Mouse (Mus musculus) right cerebral cortex, postnatal 25 days (tissue): ENCODE measurements at regions not wholly inside any gene's neighbourhood (a gene's known extent, or its start where the extent isn't known, plus 50 kb on each side); places are given as distances from the start of the nearest gene placed in this dataset.

ENCODE experiments used
- DNase-seq: peaks from one replicate; pipeline ENCODE4 v3.0.0; 2022

GRCm38 (mm10) chr2:128309541-128310030 lies 183.7 kb downstream of the Bcl2l11 start:
- DNase-seq: no peak

- DNase-seq: peak; percentile 86
These were observed 184.2 kb downstream of the Bcl2l11 start for GRCm38 (mm10) chr2:128310081-128310480.

- DNase-seq: peak; percentile 52
These were observed 186.3 kb downstream of the Bcl2l11 start for GRCm38 (mm10) chr2:128312084-128312594.

GRCm38 (mm10) chr2:128312659-128313581 lies 187.1 kb downstream of the Bcl2l11 start:
- no peak for DNase-seq

DNA sequence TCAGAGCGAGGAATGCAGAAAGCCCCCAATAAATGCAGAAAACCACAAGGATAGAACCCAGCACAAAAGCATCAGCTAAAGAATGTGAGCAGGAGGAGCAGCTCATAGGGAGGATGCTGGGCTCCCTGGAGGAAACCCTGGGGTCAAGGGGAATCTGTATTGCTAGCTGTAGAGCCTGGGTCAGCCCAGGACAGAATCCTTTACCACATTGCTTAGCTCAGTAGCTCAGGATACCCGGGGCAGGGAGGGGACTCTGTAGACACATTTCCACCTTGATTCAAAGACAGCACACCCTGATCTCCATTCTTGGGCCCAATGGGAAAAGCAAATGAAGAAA lies 187.7 kb downstream of the Bcl2l11 start:
- no peak for DNase-seq

DNA sequence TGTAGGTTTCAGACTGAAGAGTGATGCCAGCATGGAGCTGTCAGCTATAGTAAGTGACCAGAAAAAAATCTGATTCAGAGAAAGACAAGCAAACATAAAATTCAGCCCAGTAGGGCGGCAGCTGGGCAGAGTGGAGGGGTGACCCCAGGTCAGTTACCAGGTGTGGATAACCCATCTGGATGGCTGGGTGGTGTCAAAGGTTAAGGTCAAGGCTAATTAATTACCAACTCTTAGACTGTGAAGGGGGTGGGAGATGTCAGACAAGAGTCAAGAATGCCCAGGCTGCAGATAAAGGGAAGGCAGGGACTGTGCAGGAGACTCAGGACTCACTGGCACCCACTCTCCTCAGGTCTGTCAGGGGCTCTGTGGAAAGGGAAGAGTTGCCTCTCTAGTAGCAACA lies 188.1 kb downstream of the Bcl2l11 start:
- no peak for DNase-seq

GRCm38 (mm10) chr2:128316516-128316915 lies 190.7 kb downstream of the Bcl2l11 start:
- DNase-seq: no peak

DNA sequence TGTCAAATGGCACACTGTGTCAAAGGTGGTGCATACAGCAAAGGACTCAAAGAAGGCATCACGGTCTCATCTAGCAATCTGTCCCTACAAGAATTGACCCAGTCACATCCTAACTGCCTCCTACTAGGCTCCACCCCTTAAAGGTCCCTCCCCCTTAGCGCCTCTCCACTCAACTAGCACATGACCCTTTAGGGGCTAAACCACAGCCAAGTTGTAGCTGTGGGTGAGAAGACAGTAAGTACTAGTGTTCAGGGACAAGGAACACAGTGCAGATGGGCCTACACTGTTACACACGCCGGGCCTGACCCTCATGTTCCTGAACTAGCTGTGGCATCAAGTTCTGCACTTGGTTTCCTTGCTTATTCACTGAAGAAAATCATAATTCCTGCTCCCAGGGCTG lies 192.4 kb downstream of the Bcl2l11 start:
- DNase-seq: no peak

DNA sequence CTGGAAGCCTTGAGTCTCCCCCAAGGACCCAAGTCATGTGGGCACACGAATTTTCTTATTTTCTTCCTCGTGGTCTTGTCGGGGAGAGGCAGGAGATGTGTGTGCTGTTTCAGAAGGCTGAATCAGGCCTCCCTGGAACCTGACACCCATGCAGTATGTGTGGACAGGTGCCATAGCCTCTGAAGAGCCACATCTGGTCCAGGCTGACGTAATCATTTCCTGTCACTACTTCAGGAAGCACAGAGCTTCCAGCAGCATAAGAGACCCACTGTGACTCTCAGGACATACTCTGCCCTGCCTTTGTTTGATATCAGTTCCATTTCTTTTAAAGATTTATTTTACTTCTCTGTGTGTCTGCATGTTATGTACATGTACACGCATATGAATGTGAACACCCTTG lies 193.1 kb downstream of the Bcl2l11 start:
- no peak for DNase-seq

GRCm38 (mm10) chr2:128321475-128321874 lies 195.6 kb downstream of the Bcl2l11 start:
- DNase-seq: no peak

- no peak for DNase-seq
These were observed 198.6 kb downstream of the Bcl2l11 start for GRCm38 (mm10) chr2:128324256-128325096.

GRCm38 (mm10) chr2:128325097-128325421 lies 199.2 kb downstream of the Bcl2l11 start:
- no peak for DNase-seq

DNA sequence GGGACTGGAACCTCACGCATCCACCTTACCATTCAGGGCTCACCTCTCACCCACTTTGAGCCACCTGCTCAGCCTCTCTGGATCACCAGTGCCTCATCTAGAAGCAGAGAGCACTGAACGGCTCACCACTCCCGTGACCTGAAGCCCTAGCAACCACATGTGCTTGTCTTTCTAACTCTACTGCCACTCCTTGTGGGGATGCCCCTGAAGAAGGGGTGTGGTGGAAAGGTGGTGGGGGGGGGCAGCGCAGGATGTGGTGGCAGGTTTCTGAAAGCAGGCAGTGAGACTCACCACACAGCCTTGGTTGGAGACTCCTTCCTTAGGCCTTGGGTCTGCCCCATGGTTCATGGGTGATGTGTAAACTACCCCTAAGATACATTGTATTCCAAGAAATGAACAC lies 199.6 kb downstream of the Bcl2l11 start:
- no peak for DNase-seq

- no peak for DNase-seq
These were observed 205.0 kb downstream of the Bcl2l11 start for GRCm38 (mm10) chr2:128330833-128331232.

GRCm38 (mm10) chr2:128331275-128331674 lies 205.4 kb downstream of the Bcl2l11 start:
- no peak for DNase-seq

GRCm38 (mm10) chr2:128331681-128332080 lies 205.8 kb downstream of the Bcl2l11 start:
- no peak for DNase-seq

DNA sequence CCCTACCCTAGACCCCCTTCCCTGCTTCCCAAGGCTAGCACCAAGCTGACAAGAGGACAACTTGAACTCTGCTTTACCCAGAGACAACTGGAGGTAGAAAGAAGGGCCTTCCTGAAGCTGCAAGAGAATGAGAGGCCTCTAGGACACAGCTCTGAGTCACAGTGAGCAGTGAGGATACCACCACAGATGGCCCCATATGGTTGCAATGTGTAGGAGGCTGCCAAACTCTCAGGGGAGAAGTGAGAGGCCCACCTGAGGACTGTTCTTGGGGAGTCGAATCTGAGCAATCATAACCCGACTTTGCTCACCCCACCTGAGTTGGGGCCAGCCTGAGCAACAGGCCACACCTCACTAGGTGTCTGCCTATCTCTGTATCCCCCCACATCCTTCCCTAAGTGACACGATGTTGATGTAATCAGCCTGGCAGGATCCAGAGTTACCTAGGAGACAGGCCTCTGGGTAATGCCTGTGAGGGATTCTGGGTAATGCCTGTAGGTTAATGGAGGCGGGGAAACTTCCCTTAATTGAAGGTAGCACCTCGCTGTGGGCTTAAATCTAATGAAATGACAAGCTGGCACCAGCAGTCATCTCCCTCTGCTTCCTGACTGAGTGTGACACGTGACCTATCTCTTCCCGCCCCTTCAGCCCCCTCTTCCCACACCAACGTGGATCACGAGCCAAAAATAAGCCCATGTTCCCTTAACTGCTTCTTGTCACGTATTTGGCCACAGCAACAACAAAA lies 207.7 kb downstream of the Bcl2l11 start:
- no peak for DNase-seq

DNA sequence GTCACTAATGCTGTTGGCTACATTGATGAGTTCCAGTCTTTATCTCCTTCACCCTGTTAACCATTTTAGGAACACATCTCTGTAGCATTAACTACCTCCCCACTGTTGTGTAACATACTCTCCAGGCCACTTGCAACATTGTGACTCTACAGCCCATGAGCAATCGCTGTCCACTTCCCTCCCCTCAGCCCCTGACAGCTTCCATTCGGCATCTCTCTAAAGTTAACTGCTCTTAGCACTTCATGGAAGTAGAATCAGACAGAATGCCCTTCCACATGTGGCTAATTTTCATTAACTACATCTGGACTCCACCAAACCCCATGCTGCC lies 208.3 kb downstream of the Bcl2l11 start:
- DNase-seq: no peak

GRCm38 (mm10) chr2:128334757-128335500 lies 209.1 kb downstream of the Bcl2l11 start:
- no peak for DNase-seq

- DNase-seq: no peak
These were observed 211.4 kb downstream of the Bcl2l11 start for GRCm38 (mm10) chr2:128337192-128337591.

DNA sequence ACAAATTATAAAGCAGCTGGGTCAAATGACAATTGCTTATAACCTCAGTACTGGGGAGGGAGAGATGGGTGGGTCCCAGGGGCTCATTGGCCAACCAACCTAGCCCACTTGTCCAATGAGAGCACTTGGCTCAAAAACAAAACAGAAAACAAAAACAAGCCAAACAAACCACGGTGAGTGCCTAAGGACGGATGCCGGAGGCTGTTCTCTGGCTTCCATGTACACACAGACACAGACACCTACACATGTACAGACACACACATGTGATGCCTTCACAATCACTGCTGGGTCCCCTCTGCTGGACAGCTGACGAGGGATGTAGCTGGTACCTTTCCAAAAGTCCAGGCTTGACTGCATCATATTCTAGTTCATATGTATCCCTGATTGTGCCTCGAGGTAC lies 212.0 kb downstream of the Bcl2l11 start:
- DNase-seq: no peak

DNA sequence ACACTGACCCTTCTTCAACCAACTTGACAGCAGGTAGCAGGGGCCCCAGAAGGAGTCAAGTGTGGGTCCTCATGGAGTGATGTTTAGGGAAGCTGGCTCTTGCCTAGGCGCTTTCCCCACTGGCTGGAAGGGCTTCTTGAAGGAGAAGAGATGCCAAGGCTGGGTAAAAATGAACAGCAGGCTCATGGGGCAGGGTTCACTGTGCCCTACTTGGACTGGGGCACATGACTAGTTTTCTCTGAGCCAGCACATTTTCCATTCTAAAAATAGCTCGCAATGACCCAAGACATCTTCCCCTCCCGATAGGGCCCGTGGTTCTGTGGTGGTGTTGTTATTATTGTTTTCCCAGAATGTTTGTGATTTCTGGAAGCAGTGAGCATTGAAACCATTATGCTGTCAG lies 212.6 kb downstream of the Bcl2l11 start:
- no peak for DNase-seq
